Mouse (Mus musculus) bone marrow, adult 2 months (tissue): ENCODE results near the gene Sox9.

ENCODE experiments used
- CTCF ChIP-seq: fragments of 200-500 bp; IDR thresholded peaks from 2 replicates; pipeline ENCODE4 v1.5.1; 2011; ENCODE audit warnings: low read length, control low read depth; ENCODE audit not compliant: control insufficient read depth, insufficient read depth
- POLR2A ChIP-seq: fragments of 200-500 bp; IDR thresholded peaks from 2 replicates; pipeline ENCODE4 v1.6.1; 2011; ENCODE audit warnings: low read depth, mild to moderate bottlenecking, control low read depth, low read length, borderline replicate concordance; ENCODE audit not compliant: control insufficient read depth

DNA sequence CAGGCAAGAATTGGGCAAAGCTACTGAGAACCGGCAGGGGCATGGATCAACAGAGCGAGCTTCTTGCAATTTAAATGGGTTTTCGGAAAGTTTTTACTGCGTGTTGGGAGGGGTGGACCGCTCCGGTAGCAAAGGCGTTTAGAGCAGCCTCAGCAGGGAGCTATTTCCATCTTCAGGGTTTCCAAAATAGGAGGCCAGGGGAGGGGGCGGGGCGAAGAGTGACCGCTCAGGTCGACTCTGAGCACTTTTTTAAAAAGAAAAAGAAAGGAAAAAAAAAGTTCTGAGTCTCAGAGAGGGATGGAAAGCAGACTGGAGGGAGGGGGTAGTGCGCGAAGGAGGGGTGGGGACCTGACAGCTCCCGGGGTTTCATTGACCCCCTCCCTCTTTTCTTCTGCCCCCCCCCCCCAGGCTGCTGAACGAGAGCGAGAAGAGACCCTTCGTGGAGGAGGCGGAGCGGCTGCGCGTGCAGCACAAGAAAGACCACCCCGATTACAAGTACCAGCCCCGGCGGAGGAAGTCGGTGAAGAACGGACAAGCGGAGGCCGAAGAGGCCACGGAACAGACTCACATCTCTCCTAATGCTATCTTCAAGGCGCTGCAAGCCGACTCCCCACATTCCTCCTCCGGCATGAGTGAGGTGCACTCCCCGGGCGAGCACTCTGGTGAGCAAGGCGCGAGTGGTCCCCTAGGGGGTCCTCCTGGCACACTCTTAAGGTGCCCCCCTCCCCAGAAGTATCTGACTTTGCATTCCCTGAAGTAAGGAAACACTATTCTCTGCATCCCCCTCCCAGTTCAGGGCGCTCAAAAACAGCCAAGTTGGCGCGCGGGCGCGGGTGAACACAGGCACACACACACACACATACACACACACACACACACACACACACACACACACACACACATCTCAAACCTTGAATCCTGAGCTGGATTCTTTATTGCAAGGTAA lies 1.6 kb downstream of the Sox9 start:
- no peak for TF ChIP-seq CTCF
- no peak for TF ChIP-seq POLR2A
